Mouse (Mus musculus) lung, postnatal 0 days (tissue): ENCODE measurements around the gene Usp30. TPM values are rescaled to one million over a fixed set of nuclear protein-coding genes. Genes with fewer than 3 reads are reported as not detected.

Experiments
- ATAC-seq: fragments of 200-750 bp; cut with Nextera tagmentation; 2 replicates; pipeline ENCODE4 v1.8.0; 2017; ENCODE audit warnings: moderate library complexity
- DNase-seq: peaks from one replicate; pipeline ENCODE4 v3.0.0-alpha.2; 2016; ENCODE audit warnings: low spot score
- H3K27ac ChIP-seq: fragments of 300-500 bp; sonication (generic); 2 replicates; pipeline ENCODE4 v1.5.1; 2014; ENCODE audit warnings: antibody characterized with exemption, mild to moderate bottlenecking, low read length, mixed read lengths
- H3K27me3 ChIP-seq: fragments of 300-500 bp; sonication (generic); replicated peaks from 2 replicates; pipeline ENCODE4 v1.6.1; 2014; ENCODE audit warnings: low read length, mixed read lengths; ENCODE audit not compliant: insufficient read depth
- H3K36me3 ChIP-seq: fragments of 300-500 bp; sonication (generic); 2 replicates; pipeline ENCODE4 v1.6.1; 2014; ENCODE audit warnings: low read length, mixed read lengths; ENCODE audit not compliant: insufficient read depth
- H3K4me1 ChIP-seq: fragments of 300-500 bp; sonication (generic); 2 replicates; pipeline ENCODE4 v1.6.1; 2014; ENCODE audit warnings: antibody characterized with exemption, low read depth, low read length, mixed read lengths; ENCODE audit not compliant: insufficient read depth
- H3K4me2 ChIP-seq: fragments of 300-500 bp; sonication (generic); replicated peaks from 2 replicates; pipeline ENCODE4 v1.6.1; 2014; ENCODE audit warnings: low read depth, mild to moderate bottlenecking, low read length, moderate library complexity, mixed read lengths
- H3K4me3 ChIP-seq: fragments of 300-500 bp; sonication (generic); 2 replicates; pipeline ENCODE4 v1.5.1; 2014; ENCODE audit warnings: low read depth, low read length
- H3K9ac ChIP-seq: fragments of 300-500 bp; sonication (generic); replicated peaks from 2 replicates; pipeline ENCODE4 v1.6.1; 2014; ENCODE audit warnings: low read depth, mild to moderate bottlenecking
- H3K9me3 ChIP-seq: fragments of 300-500 bp; sonication (generic); 2 replicates; pipeline ENCODE4 v1.6.1; 2016; ENCODE audit warnings: low read length, mixed read lengths
- CTCF ChIP-seq: IDR thresholded peaks from 2 replicates; pipeline ENCODE4 v1.5.1; 2016; ENCODE audit warnings: antibody characterized with exemption, mild to moderate bottlenecking
- EP300 ChIP-seq: IDR thresholded peaks from 2 replicates; pipeline ENCODE4 v1.6.1; 2016; ENCODE audit warnings: antibody characterized with exemption, mild to moderate bottlenecking, control low read depth
- WGBS: fragments of 180-500 bp; shearing (Covaris S2); extraction: QIAGEN DNeasy Blood & Tissue Kit; methylation state at CpG from one replicate; pipeline ENCODE4 v1.1.7; 2014; 5-methylcytosine and 5-hydroxymethylcytosine counted together
- polyA plus RNA-seq: library from polyadenylated mRNA; unstranded; fragments of >200 nt; fragmentation: Nextera tagmentation; extraction: Ambion mirVana; gene quantifications from 2 replicates; pipeline ENCODE4 v1.2.1, GENCODE M21; 2015

The Usp30 gene
- polyA plus RNA-seq, 1 experiment from 2014 or later: 8.7 TPM

DNA sequence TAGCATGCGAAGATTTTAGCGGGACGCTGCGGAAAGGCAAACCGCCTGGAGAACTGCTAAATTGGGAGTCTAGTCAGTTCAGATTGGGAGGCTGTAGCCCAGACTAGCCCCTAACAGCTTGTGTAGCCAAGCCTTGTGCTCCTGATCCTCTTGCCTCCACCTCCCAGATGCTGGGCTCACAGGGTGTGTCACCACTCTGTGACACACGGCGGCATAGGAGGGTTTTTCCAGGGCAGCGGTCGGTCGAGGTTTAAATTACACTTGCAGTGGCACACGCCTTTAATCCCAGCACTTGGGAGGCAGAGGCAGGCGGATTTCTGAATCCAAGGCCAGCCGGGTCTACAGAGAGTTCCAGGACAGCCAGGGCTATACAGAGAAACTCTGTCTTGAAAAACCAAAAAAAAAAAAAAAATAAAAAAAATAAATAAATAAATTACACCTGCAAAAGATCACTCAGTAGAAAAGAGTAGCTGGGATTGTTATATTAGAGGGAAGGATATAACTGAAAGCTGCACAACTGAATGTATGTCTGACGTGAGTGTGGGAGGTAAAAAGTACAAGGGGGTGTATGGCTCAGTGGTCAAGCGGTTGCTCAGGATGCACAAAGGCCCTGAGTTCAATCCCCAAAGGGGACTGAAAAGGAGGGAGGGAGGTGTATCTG lies 64.4 kb downstream of the Usp30 start:
- Histone ChIP-seq H3K27me3 (no peaks in the 10 kb centered on the region), H3K9me3 (no peaks in the 10 kb centered on the region), H3K36me3 (no peaks in the 10 kb centered on the region), H3K27ac (no peak overlapping the region), H3K9ac (no peak overlapping the region), H3K4me3 (no peak overlapping the region), H3K4me2 (no peak overlapping the region), H3K4me1 (peaks cover 4% of the 10 kb centered on the region; the same call in 1 of the 2 replicates)
- DNase-seq (no peak), ATAC-seq (no peak)
- 74% methylated on average over 15 of the region's 15 CpGs for WGBS
- TF ChIP-seq EP300 (no peak), CTCF (no peak)

DNA sequence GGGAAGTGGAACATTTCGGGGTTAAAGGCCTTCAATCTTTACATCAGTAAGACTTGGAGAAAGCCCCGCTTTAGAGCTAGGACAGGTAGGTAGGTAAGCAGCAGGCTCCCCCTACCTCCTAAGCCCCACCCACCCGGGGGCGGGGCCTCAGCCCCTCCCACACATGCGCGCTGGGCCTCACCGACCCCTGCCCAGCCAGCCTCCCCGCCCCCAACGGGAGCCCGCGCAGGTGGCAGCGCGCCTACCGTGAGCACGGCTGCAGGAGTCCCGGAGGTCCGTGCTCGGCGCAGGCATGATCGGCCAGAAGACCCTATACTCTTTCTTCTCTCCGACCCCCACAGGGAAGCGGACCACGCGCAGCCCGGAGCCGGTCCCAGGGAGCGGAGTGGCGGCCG lies 64.9 kb downstream of the Usp30 start, which contains the start of gene Ung:
Ung (plus strand) TSS at position 176 of the 395 bp plus-strand sequence.
- 2% methylated on average over 27 of the region's 29 CpGs for WGBS
- peak within 1 kb of the TSS; percentile 98 for H3K4me2 ChIP-seq
- peak; percentile 32 for DNase-seq
- no peaks in the 10 kb centered on the region for H3K27me3 ChIP-seq
- H3K36me3 ChIP-seq: no peaks in the 10 kb centered on the region
- TF ChIP-seq EP300 (no peak), CTCF (no peak)
- peaks cover 4% of the 10 kb centered on the region; the same call in 1 of the 2 replicates for H3K4me1 ChIP-seq
- H3K27ac ChIP-seq: peak within 1 kb of the TSS; percentile 54
- peak; percentile 18; the same call in 1 of the 2 replicates for ATAC-seq
- no peaks in the 10 kb centered on the region for H3K9me3 ChIP-seq
- peak within 1 kb of the TSS; percentile 34 for H3K9ac ChIP-seq
- peak within 1 kb of the TSS; percentile 64 for H3K4me3 ChIP-seq

DNA sequence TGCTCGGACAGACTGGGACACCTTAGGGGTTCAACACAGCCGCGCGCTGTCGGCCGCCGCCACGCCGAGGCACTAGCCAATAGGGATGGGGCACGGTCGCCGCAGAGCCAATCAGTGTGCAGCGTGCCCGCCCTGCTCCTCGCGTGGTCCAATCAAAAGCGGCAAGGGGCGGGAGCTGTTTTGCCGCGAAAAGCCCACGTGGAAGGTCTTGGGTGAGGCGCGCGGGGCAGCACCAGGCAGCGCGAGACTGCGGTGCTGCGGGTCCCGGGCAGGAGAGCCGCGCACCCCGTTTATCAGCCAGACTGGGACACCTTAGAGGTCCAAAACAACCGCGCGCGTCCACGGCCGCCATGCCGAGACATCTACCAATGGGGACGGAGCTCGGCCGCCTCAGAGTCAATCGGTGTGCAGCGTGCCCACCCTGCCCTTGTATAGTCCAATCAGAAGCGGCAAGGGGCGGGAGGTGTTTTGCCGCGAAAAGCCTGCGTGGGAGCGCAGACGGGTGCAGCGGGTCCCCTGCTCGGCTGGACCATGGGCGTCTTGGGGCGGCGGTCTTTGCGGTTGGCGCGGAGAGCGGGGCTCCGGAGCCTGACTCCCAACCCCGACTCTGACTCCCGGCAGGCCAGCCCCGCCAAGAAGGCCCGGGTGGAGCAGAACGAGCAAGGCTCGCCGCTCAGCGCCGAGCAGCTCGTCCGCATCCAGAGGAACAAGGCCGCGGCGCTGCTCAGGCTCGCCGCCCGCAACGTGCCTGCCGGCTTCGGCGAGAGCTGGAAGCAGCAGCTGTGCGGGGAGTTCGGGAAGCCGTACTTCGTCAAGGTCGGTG lies 65.6 kb downstream of the Usp30 start:
- DNase-seq (peak; percentile 94), ATAC-seq (peak; percentile 97)

GRCm38 (mm10) chr5:114131521-114131840 lies 66.2 kb downstream of the Usp30 start:
- DNase-seq: peak; percentile 60
- H3K4me1 ChIP-seq: peaks cover 4% of the 10 kb centered on the region; the same call in 1 of the 2 replicates
- ATAC-seq: no peak
- peak overlapping the region; percentile 98 for H3K4me2 ChIP-seq
- H3K36me3 ChIP-seq: no peaks in the 10 kb centered on the region
- H3K27me3 ChIP-seq: no peaks in the 10 kb centered on the region
- H3K27ac ChIP-seq: peak overlapping the region; percentile 54
- TF ChIP-seq CTCF (no peak; the same call in 1 of the 2 replicates), EP300 (no peak)
- H3K4me3 ChIP-seq: peak overlapping the region; percentile 64
- WGBS: 0% methylated on average over 15 of the region's 15 CpGs
- no peaks in the 10 kb centered on the region for H3K9me3 ChIP-seq
- peak overlapping the region; percentile 34 for H3K9ac ChIP-seq

More for the DNA sequence above, 65.6 kb downstream of the Usp30 start:
- Histone ChIP-seq H3K27me3 (no peaks in the 10 kb centered on the region), H3K9ac (peak overlapping the region; percentile 34), H3K27ac (peak overlapping the region; percentile 54), H3K4me2 (peak overlapping the region; percentile 98), H3K9me3 (no peaks in the 10 kb centered on the region), H3K36me3 (no peaks in the 10 kb centered on the region), H3K4me3 (peak overlapping the region; percentile 64), H3K4me1 (peaks cover 4% of the 10 kb centered on the region; the same call in 1 of the 2 replicates)
- TF ChIP-seq CTCF (no peak), EP300 (no peak)
- WGBS: under 1% methylated on average over 71 of the region's 87 CpGs

DNA sequence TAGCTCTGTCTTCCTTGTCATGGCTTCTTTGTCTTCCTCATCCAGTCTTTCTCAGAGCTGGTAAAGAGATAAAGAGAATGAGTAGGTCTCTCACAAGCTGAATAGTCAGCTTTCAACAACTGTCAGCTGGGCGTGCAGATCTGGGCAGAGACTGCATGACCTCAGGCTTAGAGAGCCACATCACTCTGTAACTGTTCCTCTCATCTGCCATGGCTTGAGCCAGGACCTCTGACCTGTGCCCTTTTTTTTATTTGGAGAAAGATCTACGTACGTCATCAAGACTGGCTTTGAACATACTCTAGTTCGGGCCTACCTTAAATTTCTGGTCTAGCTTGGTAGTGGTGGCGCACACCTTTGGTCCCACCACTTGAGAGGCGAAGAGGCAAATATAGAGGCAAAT lies 67.6 kb downstream of the Usp30 start:
- WGBS: 91% methylated on average over 6 of the region's 6 CpGs
- Histone ChIP-seq H3K4me3 (no peak overlapping the region), H3K4me2 (no peak overlapping the region), H3K4me1 (peaks cover 6% of the 10 kb centered on the region), H3K9ac (no peak overlapping the region), H3K9me3 (no peaks in the 10 kb centered on the region), H3K36me3 (no peaks in the 10 kb centered on the region), H3K27me3 (no peaks in the 10 kb centered on the region), H3K27ac (no peak overlapping the region)
- no peak for TF ChIP-seq CTCF
- TF ChIP-seq EP300: no peak
- DNase-seq (no peak), ATAC-seq (no peak)

GRCm38 (mm10) chr5:114134091-114134534 lies 68.9 kb downstream of the Usp30 start:
- 0 out of 2 replicates have a peak, but pooled peaks have one; percentile 18 for TF ChIP-seq EP300
- TF ChIP-seq CTCF: peak; percentile 77
- Histone ChIP-seq H3K9ac (no peak overlapping the region), H3K4me1 (peaks cover 9% of the 10 kb centered on the region), H3K27ac (no peak overlapping the region), H3K4me2 (no peak overlapping the region), H3K27me3 (no peaks in the 10 kb centered on the region), H3K4me3 (no peak overlapping the region), H3K9me3 (no peaks in the 10 kb centered on the region), H3K36me3 (no peaks in the 10 kb centered on the region)
- no peak for ATAC-seq
- WGBS: 45% methylated on average over 6 of the region's 6 CpGs
- peak; percentile 79 for DNase-seq
